Mouse (Mus musculus): ENCODE data around the gene Gm2974. TPM values are rescaled to one million over a fixed set of nuclear protein-coding genes. Genes with fewer than 3 reads are reported as not detected.
"Not testable (repeated sequence)": the region's sequence is repeated elsewhere in the genome, so short reads cannot be mapped to it uniquely, and the experiment has no call there.

Gene Gm2974
- polyA plus RNA-seq (2012; rRNA removed) = 0.09 and 0.11 TPM in 2 replicates

DNA sequence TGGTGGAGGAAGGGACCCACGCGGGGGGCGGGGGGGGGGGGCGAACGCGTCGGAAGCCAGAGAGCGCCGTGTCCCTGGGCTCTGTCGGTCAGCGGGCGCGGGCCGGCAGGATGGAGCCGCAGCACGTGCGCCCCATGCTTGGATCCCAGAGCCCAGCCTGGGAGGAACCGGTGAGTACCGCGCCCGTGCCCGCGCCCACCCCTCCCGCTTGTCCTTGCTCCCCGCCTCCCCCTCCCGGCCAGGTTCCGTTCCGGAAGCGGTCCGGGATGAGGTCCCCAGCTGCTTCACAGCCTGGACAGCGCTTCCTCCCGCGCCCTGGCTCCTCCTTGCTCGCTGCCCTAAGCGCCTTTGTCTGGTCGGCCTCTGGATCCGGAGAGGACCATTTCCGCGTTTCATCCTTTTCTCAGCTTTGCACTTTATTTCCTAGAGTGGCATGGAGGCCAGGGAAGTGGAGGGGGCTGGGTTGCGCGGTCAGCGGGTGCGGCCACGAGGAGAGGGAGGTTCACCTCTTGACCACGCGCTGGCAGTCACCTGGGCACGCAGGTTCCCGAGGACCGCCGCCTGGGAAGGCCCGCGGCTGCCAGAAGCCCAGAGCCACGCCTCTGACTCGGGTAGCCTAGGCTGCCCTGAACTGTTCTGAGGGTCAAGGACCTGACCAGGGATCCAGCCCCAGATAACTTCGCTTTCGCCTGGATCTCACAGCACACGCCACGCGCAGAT is at the start of gene Gm2974:
Gm2974 (plus strand) TSS at position 86 of the 720 bp plus-strand sequence.
- not testable (repeated sequence) for DNase-seq (ENCODE audit: low spot score)

- not testable (repeated sequence) for DNase-seq (ENCODE audit: low spot score)
These were observed 40.7 kb upstream of the Gm2974 start for GRCm38 (mm10) chr14:4141646-4142045.

GRCm38 (mm10) chr14:4164730-4165129 is 17.6 kb upstream of the Gm2974 start, which contains the start of gene Gm3127:
Gene Gm3127, plus strand, starts transcription at chr14:4165030.
- not testable (repeated sequence) for DNase-seq (ENCODE audit: low spot score)

- DNase-seq (ENCODE audit: low spot score) = not testable (repeated sequence)
These were observed 346 bp upstream of the Gm2974 start for GRCm38 (mm10) chr14:4182030-4182429.

DNA sequence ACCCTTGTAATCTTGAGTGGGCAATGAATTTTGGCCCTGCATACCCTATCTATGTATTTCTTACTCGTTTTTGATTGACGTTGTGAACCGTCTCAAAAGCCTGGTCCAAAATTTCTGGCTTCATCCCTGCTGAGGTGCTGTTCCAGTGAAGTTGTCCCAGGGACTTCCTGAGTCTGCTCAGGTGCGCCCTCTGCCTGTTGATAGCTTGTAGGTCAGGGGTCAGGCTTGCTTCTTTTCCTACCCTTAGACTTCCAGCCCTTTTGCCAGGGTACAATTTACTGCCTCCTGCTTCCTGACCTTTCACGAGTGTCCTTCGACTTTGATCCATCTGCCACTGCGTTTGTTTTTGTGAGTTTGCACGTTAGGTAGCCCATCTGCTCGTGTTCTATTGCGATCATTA is 999 bp downstream of the Gm2974 start:
- not testable (repeated sequence) for DNase-seq (ENCODE audit: low spot score)

GRCm38 (mm10) chr14:4249331-4249730 is 67.0 kb downstream of the Gm2974 start, which contains the start of gene Gm3138:
Gene Gm3138, plus strand, starts transcription at chr14:4249631.
- DNase-seq (ENCODE audit: low spot score) = not testable (repeated sequence)

Other genes starting within 250 kb of the Gm2974 start
- gene Gm3095, start 219.0 kb upstream of the Gm2974 start, polyA plus RNA-seq (2012; rRNA removed) = 0.17 TPM in 1 of 2 replicates, not detected in the other
- gene Gm3099, start 184.2 kb upstream of the Gm2974 start, polyA plus RNA-seq (2012; rRNA removed) = not detected in 2 replicates
- gene Gm5796, start 158.6 kb upstream of the Gm2974 start, polyA plus RNA-seq (2012; rRNA removed) = 0.19 and 0.26 TPM in 2 replicates
- gene Gm3115, start 98.5 kb upstream of the Gm2974 start, polyA plus RNA-seq (2012; rRNA removed) = not detected in 2 replicates
- 3.6 and 6.4 TPM in 2 replicates for gene Gm8108, start 72.0 kb upstream of the Gm2974 start, polyA plus RNA-seq (2012; rRNA removed)
- not detected in 2 replicates for gene Gm3127, start 17.5 kb upstream of the Gm2974 start, polyA plus RNA-seq (2012; rRNA removed)
- not detected in 2 replicates for gene Gm3138, start 67.1 kb downstream of the Gm2974 start, polyA plus RNA-seq (2012; rRNA removed)
- gene Gm3149, start 134.7 kb downstream of the Gm2974 start, polyA plus RNA-seq (2012; rRNA removed) = not detected in 2 replicates
- gene 2610042L04Rik, start 152.2 kb downstream of the Gm2974 start, polyA plus RNA-seq (2012; rRNA removed) = 0.04 TPM in 1 of 2 replicates, not detected in the other
- gene Gm3159, start 214.9 kb downstream of the Gm2974 start, polyA plus RNA-seq (2012; rRNA removed) = not detected in 2 replicates
- gene Gm3164, start 232.9 kb downstream of the Gm2974 start, polyA plus RNA-seq (2012; rRNA removed) = 0.04 and 0.08 TPM in 2 replicates
- 1.3 TPM in 1 of 2 replicates, not detected in the other for gene Gm3173, start 248.4 kb downstream of the Gm2974 start, polyA plus RNA-seq (2012; rRNA removed)

Data from urinary bladder, adult 2 months (tissue).